Mouse (Mus musculus) embryonic facial prominence, embryonic 14.5 days (tissue): ENCODE data around the gene Nlrc5. TPM values are rescaled to one million over a fixed set of nuclear protein-coding genes. Genes with fewer than 3 reads are reported as not detected.

Experiments used
- microRNA-seq: library from miRNA; unstranded; fragments of <30 nt; microRNA quantifications from one replicate; pipeline ENCODE4, GENCODE M21; 2016; ENCODE audit warnings: borderline number of aligned reads
- polyA plus RNA-seq: library from polyadenylated mRNA; unstranded; fragments of >200 nt; fragmentation: Nextera tagmentation; extraction: Ambion mirVana; gene quantifications from 2 replicates; pipeline ENCODE4 v1.2.1, GENCODE M21; 2014

Nlrc5 gene
- polyA plus RNA-seq, 1 experiment from 2014 or later: 0.39 TPM

Small RNA genes within 50 kb of the gene (microRNA-seq; reads per million reads assigned to microRNA genes)
- not detected for gene Mir7072

Other genes starting within 250 kb of the Nlrc5 start
- 60.9 and 77.0 TPM in 2 replicates for gene Nup93, start 219.8 kb upstream of the Nlrc5 start, polyA plus RNA-seq
- 0.29 TPM in 1 of 2 replicates, not detected in the other for gene Slc12a3, start 105.2 kb upstream of the Nlrc5 start, polyA plus RNA-seq
- 93.8 and 107 TPM in 2 replicates for gene Herpud1, start 47.9 kb upstream of the Nlrc5 start, polyA plus RNA-seq
- gene Cpne2, start 98.6 kb downstream of the Nlrc5 start, polyA plus RNA-seq: 12.4 and 13.8 TPM in 2 replicates
- gene Rspry1, start 167.6 kb downstream of the Nlrc5 start, polyA plus RNA-seq: 33.6 and 36.0 TPM in 2 replicates
- 48.7 and 56.0 TPM in 2 replicates for gene Fam192a, start 167.6 kb downstream of the Nlrc5 start, polyA plus RNA-seq
- gene Arl2bp, start 232.2 kb downstream of the Nlrc5 start, polyA plus RNA-seq: 54.5 and 59.0 TPM in 2 replicates